Mouse (Mus musculus): ENCODE data around the gene Nck1. TPM values are rescaled to one million over a fixed set of nuclear protein-coding genes. Genes with fewer than 3 reads are reported as not detected.

The Nck1 gene
- polyA plus RNA-seq, 1 experiment from 2014 or later = 74.7 TPM

- Histone ChIP-seq H3K4me3 (ENCODE audit: low read depth, low read length) (no peak overlapping the region), H3K4me2 (ENCODE audit: low read depth, low read length, severe bottlenecking) (no peak overlapping the region), H3K9me3 (ENCODE audit: control insufficient read depth, low read length) (no peaks in the 10 kb centered on the region), H3K27ac (ENCODE audit: low read depth, low read length) (no peak overlapping the region), H3K36me3 (ENCODE audit: control insufficient read depth, insufficient read depth, low read length) (no peaks in the 10 kb centered on the region), H3K27me3 (ENCODE audit: control insufficient read depth, insufficient read depth, low read length) (no peaks in the 10 kb centered on the region), H3K9ac (ENCODE audit: low read length) (no peak overlapping the region), H3K4me1 (replicated peaks; ENCODE audit: control insufficient read depth, insufficient read depth, low read length) (no peaks in the 10 kb centered on the region)
- peak; percentile 31 for DNase-seq (ENCODE audit: low spot score)
- 88% methylated on average over 9 of the region's 9 CpGs for WGBS
- ATAC-seq (replicated peaks; ENCODE audit: low FRiP score) = no peak
Observed at GRCm38 (mm10) chr9:100461671-100462070, 84.3 kb downstream of the Nck1 start.

- H3K9ac ChIP-seq (ENCODE audit: low read length) = no peak overlapping the region
- DNase-seq (ENCODE audit: low spot score) (no peak), ATAC-seq (replicated peaks; ENCODE audit: low FRiP score) (no peak)
- WGBS = 95% methylated on average over 9 of the region's 9 CpGs
- no peaks in the 10 kb centered on the region for H3K9me3 ChIP-seq (ENCODE audit: control insufficient read depth, low read length)
- no peak overlapping the region for H3K4me3 ChIP-seq (ENCODE audit: low read depth, low read length)
- H3K4me2 ChIP-seq (ENCODE audit: low read depth, low read length, severe bottlenecking) = no peak overlapping the region
- no peaks in the 10 kb centered on the region for H3K36me3 ChIP-seq (ENCODE audit: control insufficient read depth, insufficient read depth, low read length)
- no peaks in the 10 kb centered on the region for H3K27me3 ChIP-seq (ENCODE audit: control insufficient read depth, insufficient read depth, low read length)
- H3K4me1 ChIP-seq (replicated peaks; ENCODE audit: control insufficient read depth, insufficient read depth, low read length) = no peaks in the 10 kb centered on the region
- no peak overlapping the region for H3K27ac ChIP-seq (ENCODE audit: low read depth, low read length)
Observed at GRCm38 (mm10) chr9:100460203-100460602, 85.7 kb downstream of the Nck1 start.

- H3K9me3 ChIP-seq (ENCODE audit: control insufficient read depth, low read length) = no peaks in the 10 kb centered on the region
- H3K4me1 ChIP-seq (replicated peaks; ENCODE audit: control insufficient read depth, insufficient read depth, low read length) = no peaks in the 10 kb centered on the region; the same call in 1 of the 2 replicates
- H3K4me2 ChIP-seq (ENCODE audit: low read depth, low read length, severe bottlenecking) = no peak overlapping the region
- WGBS = 92% methylated on average over 17 of the region's 17 CpGs
- no peak overlapping the region for H3K27ac ChIP-seq (ENCODE audit: low read depth, low read length)
- DNase-seq (ENCODE audit: low spot score) = no peak
- no peaks in the 10 kb centered on the region for H3K36me3 ChIP-seq (ENCODE audit: control insufficient read depth, insufficient read depth, low read length)
- ATAC-seq (replicated peaks; ENCODE audit: low FRiP score) = no peak
- no peak overlapping the region for H3K4me3 ChIP-seq (ENCODE audit: low read depth, low read length)
- no peaks in the 10 kb centered on the region for H3K27me3 ChIP-seq (ENCODE audit: control insufficient read depth, insufficient read depth, low read length)
- H3K9ac ChIP-seq (ENCODE audit: low read length) = no peak overlapping the region
Observed at GRCm38 (mm10) chr9:100457971-100458681, 87.8 kb downstream of the Nck1 start.

- peak overlapping the region; percentile 3 for H3K9ac ChIP-seq (ENCODE audit: low read length)
- H3K27me3 ChIP-seq (ENCODE audit: control insufficient read depth, insufficient read depth, low read length) = no peaks in the 10 kb centered on the region
- WGBS = 23% methylated on average over 9 of the region's 9 CpGs
- no peaks in the 10 kb centered on the region; the same call in 1 of the 2 replicates for H3K4me1 ChIP-seq (replicated peaks; ENCODE audit: control insufficient read depth, insufficient read depth, low read length)
- H3K4me3 ChIP-seq (ENCODE audit: low read depth, low read length) = peak overlapping the region; percentile 13
- DNase-seq (ENCODE audit: low spot score) (no peak), ATAC-seq (replicated peaks; ENCODE audit: low FRiP score) (no peak)
- H3K4me2 ChIP-seq (ENCODE audit: low read depth, low read length, severe bottlenecking) = peak overlapping the region; percentile 49
- no peaks in the 10 kb centered on the region for H3K36me3 ChIP-seq (ENCODE audit: control insufficient read depth, insufficient read depth, low read length)
- no peaks in the 10 kb centered on the region for H3K9me3 ChIP-seq (ENCODE audit: control insufficient read depth, low read length)
- no peak overlapping the region for H3K27ac ChIP-seq (ENCODE audit: low read depth, low read length)
Observed at GRCm38 (mm10) chr9:100454664-100454993, 91.3 kb downstream of the Nck1 start.

- DNase-seq (ENCODE audit: low spot score) = peak; percentile 88
- H3K9me3 ChIP-seq (ENCODE audit: control insufficient read depth, low read length) = no peaks in the 10 kb centered on the region
- ATAC-seq (replicated peaks; ENCODE audit: low FRiP score) = peak; percentile 66
- H3K36me3 ChIP-seq (ENCODE audit: control insufficient read depth, insufficient read depth, low read length) = no peaks in the 10 kb centered on the region
- peak overlapping the region; percentile 25 for H3K9ac ChIP-seq (ENCODE audit: low read length)
- H3K27me3 ChIP-seq (ENCODE audit: control insufficient read depth, insufficient read depth, low read length) = no peaks in the 10 kb centered on the region
- peak overlapping the region; percentile 13 for H3K4me3 ChIP-seq (ENCODE audit: low read depth, low read length)
- WGBS = 11% methylated on average over 25 of the region's 25 CpGs
- no peaks in the 10 kb centered on the region; the same call in 1 of the 2 replicates for H3K4me1 ChIP-seq (replicated peaks; ENCODE audit: control insufficient read depth, insufficient read depth, low read length)
- H3K27ac ChIP-seq (ENCODE audit: low read depth, low read length) = no peak overlapping the region
- peak overlapping the region; percentile 49 for H3K4me2 ChIP-seq (ENCODE audit: low read depth, low read length, severe bottlenecking)
Observed at GRCm38 (mm10) chr9:100453944-100454663, 91.8 kb downstream of the Nck1 start.

GRCm38 (mm10) chr9:100452432-100452831, 93.5 kb downstream of the Nck1 start:
- Histone ChIP-seq H3K4me3 (ENCODE audit: low read depth, low read length) (no peak overlapping the region), H3K9me3 (ENCODE audit: control insufficient read depth, low read length) (no peaks in the 10 kb centered on the region), H3K27me3 (ENCODE audit: control insufficient read depth, insufficient read depth, low read length) (no peaks in the 10 kb centered on the region), H3K36me3 (ENCODE audit: control insufficient read depth, insufficient read depth, low read length) (no peaks in the 10 kb centered on the region), H3K9ac (ENCODE audit: low read length) (no peak overlapping the region), H3K27ac (ENCODE audit: low read depth, low read length) (no peak overlapping the region), H3K4me1 (replicated peaks; ENCODE audit: control insufficient read depth, insufficient read depth, low read length) (no peaks in the 10 kb centered on the region; the same call in 1 of the 2 replicates), H3K4me2 (ENCODE audit: low read depth, low read length, severe bottlenecking) (no peak overlapping the region)
- no peak for ATAC-seq (replicated peaks; ENCODE audit: low FRiP score)
- peak; percentile 34 for DNase-seq (ENCODE audit: low spot score)
- WGBS = 88% methylated on average over 6 of the region's 6 CpGs

- H3K36me3 ChIP-seq (ENCODE audit: control insufficient read depth, insufficient read depth, low read length) = no peaks in the 10 kb centered on the region
- no peaks in the 10 kb centered on the region for H3K27me3 ChIP-seq (ENCODE audit: control insufficient read depth, insufficient read depth, low read length)
- peak overlapping the region; percentile 80 for H3K4me2 ChIP-seq (ENCODE audit: low read depth, low read length, severe bottlenecking)
- H3K9ac ChIP-seq (ENCODE audit: low read length) = peak overlapping the region; percentile 75
- peak overlapping the region; percentile 53 for H3K4me3 ChIP-seq (ENCODE audit: low read depth, low read length)
- ATAC-seq (replicated peaks; ENCODE audit: low FRiP score) (peak; percentile 89), DNase-seq (ENCODE audit: low spot score) (peak; percentile 90)
- under 1% methylated on average over 32 of the region's 32 CpGs for WGBS
- no peaks in the 10 kb centered on the region for H3K4me1 ChIP-seq (replicated peaks; ENCODE audit: control insufficient read depth, insufficient read depth, low read length)
- H3K27ac ChIP-seq (ENCODE audit: low read depth, low read length) = no peak overlapping the region
- H3K9me3 ChIP-seq (ENCODE audit: control insufficient read depth, low read length) = no peaks in the 10 kb centered on the region
Observed at GRCm38 (mm10) chr9:100446059-100446686, 99.8 kb downstream of the Nck1 start.

Data from forebrain, embryonic 11.5 days (tissue).